Mouse (Mus musculus) liver, adult 2 months (tissue): ENCODE measurements around the gene Syf2. TPM values are rescaled to one million over a fixed set of nuclear protein-coding genes. Genes with fewer than 3 reads are reported as not detected.

ENCODE experiments used
- DNase-seq: peaks from one replicate; pipeline ENCODE4 v3.0.0-alpha.2; 2011; ENCODE audit warnings: low read depth, low spot score; ENCODE audit errors: extremely low read depth
- H3K27ac ChIP-seq: fragments of 200-500 bp; replicated peaks from 2 replicates; pipeline ENCODE4 v1.5.1; 2012; ENCODE audit warnings: low read depth, mild to moderate bottlenecking, control low read depth, inconsistent platforms, low read length; ENCODE audit not compliant: insufficient read depth
- H3K27me3 ChIP-seq: fragments of 200-500 bp; 2 replicates; pipeline ENCODE4 v1.6.1; 2012; ENCODE audit warnings: mild to moderate bottlenecking, moderate library complexity, low read length, inconsistent platforms; ENCODE audit not compliant: control insufficient read depth, insufficient read depth
- H3K36me3 ChIP-seq: fragments of 200-500 bp; 2 replicates; pipeline ENCODE4 v1.6.1; 2012; ENCODE audit warnings: low read length, inconsistent platforms; ENCODE audit not compliant: control insufficient read depth, insufficient read depth
- H3K4me1 ChIP-seq: fragments of 200-500 bp; 2 replicates; pipeline ENCODE4 v1.6.1; 2011; ENCODE audit warnings: low read length; ENCODE audit not compliant: control insufficient read depth, insufficient read depth
- H3K4me3 ChIP-seq: fragments of 200-500 bp; 2 replicates; pipeline ENCODE4 v1.5.1; 2011; ENCODE audit warnings: low read depth, mild to moderate bottlenecking, control low read depth, low read length, moderate library complexity; ENCODE audit not compliant: insufficient read depth
- H3K79me2 ChIP-seq: fragments of 200-500 bp; 2 replicates; pipeline ENCODE4 v1.6.1; 2012; ENCODE audit warnings: inconsistent platforms, mild to moderate bottlenecking, low read length, moderate library complexity; ENCODE audit not compliant: control insufficient read depth, insufficient read depth
- H3K9ac ChIP-seq: fragments of 200-500 bp; 2 replicates; pipeline ENCODE4 v1.6.1; 2012; ENCODE audit warnings: low read depth, mild to moderate bottlenecking, control low read depth, inconsistent platforms, low read length
- CTCF ChIP-seq: fragments of 200-500 bp; IDR thresholded peaks from 2 replicates; pipeline ENCODE4 v1.5.1; 2011; ENCODE audit warnings: low read depth, low read length, control low read depth
- POLR2A ChIP-seq: fragments of 200-500 bp; IDR thresholded peaks from 2 replicates; pipeline ENCODE4 v1.6.1; 2011; ENCODE audit warnings: low read length, control low read depth; ENCODE audit not compliant: insufficient read depth; ENCODE audit errors: extremely low read depth
- WGBS: fragments of 180-500 bp; shearing (Covaris S2); methylation state at CpG from one replicate; pipeline ENCODE4 v1.1.7; 2018; 5-methylcytosine and 5-hydroxymethylcytosine counted together
- polyA plus RNA-seq: library from polyadenylated mRNA; depleted of rRNA; stranded (reverse); fragments of >200 nt; gene quantifications from 2 replicates; pipeline ENCODE4 v1.2.3, GENCODE M21; 2012; rRNA removed
- total RNA-seq: library from RNA; depleted of rRNA; stranded (reverse); fragments of >200 nt; gene quantifications from 2 replicates; pipeline ENCODE4 v1.2.3, GENCODE M21; 2014; rRNA removed

Syf2 gene
- total RNA-seq (34.4 and 48.0 TPM in 2 replicates), polyA plus RNA-seq (11.8 and 12.2 TPM in 2 replicates)

DNA sequence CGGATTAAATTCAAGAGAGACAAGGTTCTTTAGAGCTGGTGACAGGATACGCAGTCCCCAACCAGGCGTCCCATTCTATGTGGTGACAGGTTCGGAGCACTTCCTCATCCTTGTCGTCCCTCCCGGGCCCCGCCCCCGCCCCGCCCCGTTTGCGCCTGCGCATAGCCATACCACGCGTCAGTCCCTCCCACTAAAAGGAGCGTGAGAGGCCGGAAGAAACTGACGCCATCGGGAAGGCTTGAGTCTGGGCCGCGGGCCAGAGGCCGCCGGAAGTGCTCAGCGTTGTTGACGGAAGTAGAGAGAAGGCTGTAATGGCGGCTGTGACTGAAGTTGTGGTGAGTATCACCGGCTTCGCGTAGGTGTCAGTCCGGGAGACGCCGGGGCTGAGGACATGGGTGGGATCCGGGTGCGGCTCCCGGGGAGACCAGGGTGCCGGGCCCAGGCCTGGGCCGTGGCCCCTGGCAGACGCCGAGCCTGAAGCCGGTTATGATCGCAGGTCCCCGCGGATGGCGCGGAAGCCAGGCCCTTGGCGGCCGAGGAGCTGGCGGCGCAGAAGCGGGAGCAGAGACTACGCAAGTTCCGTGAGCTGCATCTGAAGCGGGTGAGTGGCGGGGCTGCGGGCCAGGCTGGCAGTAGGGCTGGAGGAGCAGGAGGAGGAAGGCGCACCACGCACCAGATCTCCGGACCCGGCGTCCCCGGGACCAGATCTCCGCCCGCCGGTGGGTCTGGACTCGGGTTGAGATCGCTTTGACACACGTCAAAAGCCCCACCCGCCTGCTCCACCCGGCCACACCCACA lies at the start of gene Syf2:
Gene Syf2 (plus strand): TSS at position 215 of the 798 bp plus-strand sequence.
- Histone ChIP-seq H3K79me2 (peaks cover 7% of the 10 kb centered on the region; the same call in 1 of the 2 replicates), H3K27me3 (no peaks in the 10 kb centered on the region), H3K36me3 (peaks cover 41% of the 10 kb centered on the region), H3K9ac (peak within 1 kb of the TSS; percentile 95), H3K4me1 (peaks cover 6% of the 10 kb centered on the region; the same call in 1 of the 2 replicates), H3K4me3 (peak within 1 kb of the TSS; percentile 89), H3K27ac (peak within 1 kb of the TSS; percentile 77)
- TF ChIP-seq POLR2A (0 out of 2 replicates have a peak, but pooled peaks have one; percentile 39), CTCF (no peak)
- under 1% methylated on average over 68 of the region's 68 CpGs for WGBS
- DNase-seq, result peak; percentile 87

DNA sequence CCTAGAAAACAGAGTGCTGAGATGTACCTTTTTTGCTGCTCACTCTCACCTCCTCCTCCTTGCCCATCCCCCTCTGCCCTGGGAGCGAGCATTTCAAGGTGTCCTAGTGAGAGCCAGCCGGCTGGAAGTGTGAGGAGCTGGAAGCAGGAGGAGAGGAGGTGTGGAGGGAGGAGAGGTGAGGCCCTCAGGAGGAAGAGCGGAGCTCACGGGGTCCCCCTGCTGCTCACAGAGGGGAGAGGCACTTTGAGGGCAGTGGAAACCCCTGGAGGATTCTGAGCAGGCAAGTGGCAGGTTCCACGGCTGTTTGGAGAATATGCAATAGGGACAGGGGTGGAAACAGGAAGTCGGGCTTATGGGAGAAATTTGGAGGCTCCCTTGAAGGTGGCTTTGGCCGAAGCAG lies 47.4 kb upstream of the Syf2 start:
- TF ChIP-seq CTCF, result peak; percentile 90
- TF ChIP-seq POLR2A, result no peak
- DNase-seq, result no peak
- Histone ChIP-seq H3K36me3 (no peaks in the 10 kb centered on the region), H3K9ac (no peak overlapping the region), H3K79me2 (no peaks in the 10 kb centered on the region), H3K4me1 (no peaks in the 10 kb centered on the region), H3K27me3 (no peaks in the 10 kb centered on the region), H3K4me3 (no peak overlapping the region), H3K27ac (no peak overlapping the region)
- 39% methylated on average over 7 of the region's 7 CpGs for WGBS

DNA sequence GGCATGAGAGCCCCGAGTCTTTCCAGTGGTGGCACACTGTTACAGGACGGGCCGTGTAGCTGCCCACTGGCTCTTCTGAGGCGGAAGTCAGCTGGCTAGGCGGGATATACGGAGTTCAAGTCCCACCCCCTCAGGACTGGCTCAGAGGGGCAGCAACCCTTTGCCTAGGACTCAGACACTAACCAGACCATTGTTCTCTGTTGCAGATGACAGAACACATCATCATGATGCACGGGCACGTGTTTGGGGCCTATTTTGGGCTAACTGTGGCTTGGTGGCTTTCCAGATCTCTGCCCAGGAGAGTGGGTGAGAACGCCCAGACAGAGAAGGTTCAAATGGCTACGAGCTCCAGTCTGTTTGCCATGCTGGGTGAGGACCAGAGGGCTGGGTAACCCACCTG lies 46.9 kb upstream of the Syf2 start:
- Histone ChIP-seq H3K27me3 (no peaks in the 10 kb centered on the region), H3K27ac (no peak overlapping the region), H3K36me3 (no peaks in the 10 kb centered on the region), H3K9ac (no peak overlapping the region), H3K4me3 (no peak overlapping the region), H3K4me1 (no peaks in the 10 kb centered on the region), H3K79me2 (no peaks in the 10 kb centered on the region)
- 90% methylated on average over 10 of the region's 10 CpGs for WGBS
- no peak for DNase-seq
- TF ChIP-seq CTCF (no peak), POLR2A (no peak)

DNA sequence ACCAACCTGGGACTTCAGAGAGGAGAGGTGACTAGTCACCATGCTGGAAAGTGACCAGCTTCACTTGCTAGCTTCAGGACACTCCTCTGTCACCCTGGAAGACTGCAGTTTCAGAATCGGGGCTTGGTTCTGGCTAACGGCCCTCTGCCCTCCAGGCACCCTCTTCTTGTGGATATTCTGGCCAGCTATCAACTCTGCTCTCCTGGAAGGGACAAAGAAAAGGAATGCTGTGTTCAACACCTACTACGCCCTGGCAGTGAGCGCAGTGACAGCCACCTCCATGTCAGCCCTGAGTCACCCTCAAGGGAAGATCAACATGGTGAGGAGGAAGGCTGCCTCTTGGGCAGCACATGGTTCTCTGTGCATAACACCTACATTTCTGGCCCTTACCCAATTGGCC lies 46.3 kb upstream of the Syf2 start:
- no peak for TF ChIP-seq CTCF
- no peak for TF ChIP-seq POLR2A
- 91% methylated on average over 4 of the region's 4 CpGs for WGBS
- no peaks in the 10 kb centered on the region for H3K27me3 ChIP-seq
- H3K79me2 ChIP-seq, result no peaks in the 10 kb centered on the region
- no peak for DNase-seq
- no peaks in the 10 kb centered on the region for H3K4me1 ChIP-seq
- no peak overlapping the region for H3K4me3 ChIP-seq
- H3K36me3 ChIP-seq, result no peaks in the 10 kb centered on the region
- H3K9ac ChIP-seq, result no peak overlapping the region
- H3K27ac ChIP-seq, result no peak overlapping the region

DNA sequence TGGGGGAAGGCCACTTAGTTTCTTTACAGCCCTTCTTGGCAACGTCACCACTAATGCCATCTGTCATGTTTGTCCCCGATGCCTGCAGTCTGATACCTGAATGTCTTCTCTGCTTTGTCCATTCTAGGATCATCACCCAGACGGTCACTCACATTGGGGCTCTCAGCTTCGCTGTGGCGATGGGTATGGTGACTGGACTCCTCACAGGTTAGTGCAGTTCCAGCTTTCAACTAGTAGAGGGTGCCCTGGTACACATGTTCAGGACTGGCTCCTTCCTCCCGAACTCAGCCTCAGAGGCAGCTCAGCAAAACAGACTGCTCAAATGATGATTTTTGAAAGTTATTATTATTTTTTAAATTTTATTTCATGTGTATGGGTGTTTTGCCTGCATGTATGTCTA lies 38.6 kb upstream of the Syf2 start:
- H3K4me3 ChIP-seq, result no peak overlapping the region
- H3K79me2 ChIP-seq, result no peaks in the 10 kb centered on the region
- H3K27me3 ChIP-seq, result no peaks in the 10 kb centered on the region
- WGBS, result 74% methylated on average over 6 of the region's 6 CpGs
- no peak for DNase-seq
- no peaks in the 10 kb centered on the region; the same call in 1 of the 2 replicates for H3K4me1 ChIP-seq
- H3K9ac ChIP-seq, result no peak overlapping the region
- peaks cover 7% of the 10 kb centered on the region; the same call in 1 of the 2 replicates for H3K36me3 ChIP-seq
- no peak overlapping the region for H3K27ac ChIP-seq
- TF ChIP-seq POLR2A (no peak), CTCF (peak; percentile 26; the same call in 1 of the 2 replicates)

DNA sequence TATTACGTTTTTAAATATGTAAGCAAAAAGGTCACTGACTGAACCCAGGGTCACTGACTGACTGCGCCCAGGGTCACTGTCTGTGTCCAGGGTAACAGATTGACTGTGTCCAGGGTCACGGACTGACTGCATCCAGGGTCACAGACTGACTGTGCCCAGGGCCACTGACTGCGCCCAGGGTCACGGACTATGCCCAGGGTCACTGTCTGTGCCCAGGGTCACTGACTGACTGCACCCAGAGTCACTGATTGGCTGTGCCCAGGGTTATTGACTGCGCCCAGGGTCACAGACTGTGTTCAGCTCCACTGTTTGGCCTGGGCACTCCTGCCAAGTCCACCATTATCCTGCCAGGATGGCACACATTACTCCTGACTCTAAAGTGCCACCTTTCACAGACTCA lies 33.4 kb upstream of the Syf2 start:
- Histone ChIP-seq H3K27me3 (no peaks in the 10 kb centered on the region), H3K4me3 (no peak overlapping the region), H3K9ac (no peak overlapping the region), H3K79me2 (no peaks in the 10 kb centered on the region), H3K4me1 (peaks cover 1% of the 10 kb centered on the region; the same call in 1 of the 2 replicates), H3K27ac (no peak overlapping the region), H3K36me3 (peaks cover 35% of the 10 kb centered on the region)
- peak; percentile 75 for DNase-seq
- 20% methylated on average over 6 of the region's 6 CpGs for WGBS
- TF ChIP-seq POLR2A, result no peak
- no peak for TF ChIP-seq CTCF
